Mouse (Mus musculus): Measurements from ENCODE around the gene Uggt2.

GRCm38 (mm10) chr14:119109776-119110218, 10.6 kb upstream of the Uggt2 start:
- TF ChIP-seq GATA1 (IDR thresholded peaks at IDR 0.05; ENCODE audit: borderline replicate concordance, low read length), result no peak
- TF ChIP-seq FLI1 (IDR thresholded peaks at IDR 0.05; ENCODE audit: low read length), result no peak

Measured in megakaryocyte, embryonic 14.5 days (primary cell).